Comparison of ENCODE assay signal across 18 mouse cellular contexts in the genomic region with DNA sequence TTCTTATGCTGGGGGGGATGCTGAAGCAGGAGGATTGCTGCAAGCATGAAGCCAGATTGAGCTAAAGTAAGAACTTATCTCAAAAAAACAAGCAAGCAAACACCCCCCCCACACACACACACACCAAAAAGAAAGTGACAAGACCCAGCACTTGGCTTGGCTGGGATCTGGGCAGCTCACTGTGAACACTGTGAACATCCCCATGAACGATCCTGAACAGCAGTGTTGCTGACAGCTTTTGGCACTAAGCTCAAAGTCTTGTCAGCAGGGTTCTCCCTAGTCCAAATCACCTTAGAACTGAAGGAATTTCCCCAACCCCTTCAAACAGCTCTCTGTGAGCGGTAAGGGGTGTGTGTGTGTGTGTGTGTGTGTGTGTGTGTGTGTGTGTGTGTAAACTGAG. TPM values are rescaled to one million over a fixed set of nuclear protein-coding genes. Genes with fewer than 3 reads are reported as not detected.
"Had no signal": no experiment of that assay in that cellular context is flagged by ENCODE, and none has a peak within 500 bp of the region (broad histone marks: within the 10 kb centered on the region; RNA-seq: fewer than 3 reads in every experiment).

No protein-coding gene starts in this region.

- H3K9ac ChIP-seq: lung, embryonic 15.5 days; midbrain, embryonic 13.5 days; midbrain, embryonic 15.5 days; neural tube, embryonic 12.5 days; stomach, embryonic 15.5 days had no signal

- H3K36me3 ChIP-seq: lung, embryonic 15.5 days; midbrain, embryonic 13.5 days; midbrain, embryonic 15.5 days; neural tube, embryonic 12.5 days; stomach, embryonic 15.5 days had no signal

- H3K27ac ChIP-seq: lung, embryonic 15.5 days; macrophage; midbrain, embryonic 13.5 days; midbrain, embryonic 15.5 days; neural tube, embryonic 12.5 days; stomach, embryonic 15.5 days; stomach, postnatal 0 days had no signal

- DNase-seq: lung, postnatal 14 days; lung, postnatal 36 days; right cerebral cortex, postnatal 14 days; thymus, adult 2 months; thymus, postnatal 25 days; thymus, postnatal 4 days had no signal

- H3K4me3 ChIP-seq: lung, embryonic 15.5 days; midbrain, embryonic 13.5 days; midbrain, embryonic 15.5 days; neural tube, embryonic 12.5 days; stomach, embryonic 15.5 days had no signal

- ATAC-seq: lung, postnatal 0 days; midbrain, embryonic 13.5 days; midbrain, embryonic 15.5 days had no signal

- H3K4me2 ChIP-seq: lung, embryonic 15.5 days; midbrain, embryonic 11.5 days; midbrain, embryonic 13.5 days; midbrain, embryonic 15.5 days; neural tube, embryonic 12.5 days; stomach, embryonic 15.5 days had no signal

- H3K9me3 ChIP-seq: lung, embryonic 15.5 days; midbrain, embryonic 13.5 days; midbrain, embryonic 15.5 days; neural tube, embryonic 12.5 days; stomach, embryonic 15.5 days had no signal

RNA-seq across cellular contexts. Expression of gene Artn, which starts 6.1 kb away (rescaled TPM):
- total RNA-seq: megakaryocyte progenitor cell, adult 5-6 weeks; monocyte, adult 5-6 weeks; neutrophil, adult 5-6 weeks had no signal
- polyA plus RNA-seq: macrophage had no signal

RNA-seq across cellular contexts. Expression of gene B4galt2, which starts 40.2 kb away (rescaled TPM):
- total RNA-seq: monocyte, adult 5-6 weeks; neutrophil, adult 5-6 weeks had no signal
